Mouse (Mus musculus) erythroid progenitor cell, adult 5-6 weeks (primary cell): ENCODE measurements around the gene Mllt6. TPM values are rescaled to one million over a fixed set of nuclear protein-coding genes. Genes with fewer than 3 reads are reported as not detected.
A peak's percentile ranks its signal among the peaks of the same experiment; 100 is the strongest.
"Not testable (repeated sequence)": the region's sequence is repeated elsewhere in the genome, so short reads cannot be mapped to it uniquely, and the experiment has no call there.

Source experiments
- ATAC-seq: replicated peaks from 2 replicates; pipeline ENCODE4 v1.8.0; 2016; ENCODE audit warnings: moderate number of reproducible peaks, mild to moderate bottlenecking, moderate TSS enrichment, inconsistent platforms; ENCODE audit not compliant: poor library complexity, low FRiP score, severe bottlenecking
- total RNA-seq, 2 experiments: library from RNA; stranded (forward) in 1 of 2; stranded (reverse) in 1 of 2; fragments of 150-400 nt in 1 of 2; fragments of 186-747, 209-891 nt in 1 of 2; gene quantifications; 2 replicates each; pipeline versions ENCODE4 v1.2.3 to v1.2.4; 2015 to 2017; ENCODE audit warnings: low replicate concordance in 2 of 2

Gene Mllt6
- total RNA-seq (2015; ENCODE audit: low replicate concordance) (2.1 and 9.7 TPM in 2 replicates), total RNA-seq (2017; ENCODE audit: low replicate concordance) (1.3 and 3.9 TPM in 2 replicates)

GRCm38 (mm10) chr11:97662893-97663527 lies at the start of gene Mllt6:
Mllt6 (plus strand) TSS chr11:97663414.
- ATAC-seq = no peak

- no peak for ATAC-seq
Observed at GRCm38 (mm10) chr11:97615276-97615675, 47.9 kb upstream of the Mllt6 start.

DNA sequence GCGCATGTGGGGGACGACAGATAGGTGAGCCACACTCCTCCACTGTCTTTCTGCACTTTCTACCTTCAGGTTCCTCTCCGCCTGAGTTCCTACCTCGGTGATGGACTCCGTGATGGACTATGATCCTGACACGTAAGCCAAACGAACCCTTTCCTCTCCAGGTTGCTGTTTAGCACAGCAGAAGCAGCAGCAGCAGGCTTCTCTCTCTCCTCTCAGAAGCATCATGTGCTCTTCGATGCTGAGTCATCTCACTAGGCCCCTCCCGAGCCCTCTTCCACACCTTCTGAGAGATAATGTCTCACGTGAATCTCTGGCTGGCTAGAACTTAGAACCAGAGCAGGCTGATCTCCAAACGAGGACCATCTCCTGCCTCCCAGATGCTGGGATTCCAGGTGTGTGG lies 44.8 kb upstream of the Mllt6 start:
- ATAC-seq = no peak

DNA sequence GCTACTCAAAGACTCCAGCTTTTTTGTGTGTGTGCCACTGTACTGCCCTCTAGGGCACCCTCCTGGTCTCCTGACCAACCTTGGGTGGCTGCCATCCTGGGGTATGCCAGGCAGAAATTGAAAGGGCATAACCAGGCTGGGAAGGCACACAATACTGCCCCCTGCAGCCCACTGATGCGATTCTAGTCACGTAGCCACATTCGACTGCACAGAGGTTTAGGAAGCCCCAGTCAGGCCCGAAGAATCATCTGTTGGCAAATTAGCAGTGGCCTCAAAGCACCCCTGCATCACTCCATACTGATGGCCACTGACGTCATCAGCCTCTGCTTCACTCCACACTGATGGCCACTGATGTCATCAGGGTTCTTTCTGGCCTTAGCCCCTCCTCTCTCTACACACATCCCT lies 43.8 kb upstream of the Mllt6 start:
- ATAC-seq = no peak

GRCm38 (mm10) chr11:97622440-97622839 lies 40.8 kb upstream of the Mllt6 start:
- ATAC-seq = no peak

GRCm38 (mm10) chr11:97623166-97623565 lies 40.0 kb upstream of the Mllt6 start:
- ATAC-seq = no peak

- no peak for ATAC-seq
Observed at GRCm38 (mm10) chr11:97625551-97625950, 37.7 kb upstream of the Mllt6 start.

DNA sequence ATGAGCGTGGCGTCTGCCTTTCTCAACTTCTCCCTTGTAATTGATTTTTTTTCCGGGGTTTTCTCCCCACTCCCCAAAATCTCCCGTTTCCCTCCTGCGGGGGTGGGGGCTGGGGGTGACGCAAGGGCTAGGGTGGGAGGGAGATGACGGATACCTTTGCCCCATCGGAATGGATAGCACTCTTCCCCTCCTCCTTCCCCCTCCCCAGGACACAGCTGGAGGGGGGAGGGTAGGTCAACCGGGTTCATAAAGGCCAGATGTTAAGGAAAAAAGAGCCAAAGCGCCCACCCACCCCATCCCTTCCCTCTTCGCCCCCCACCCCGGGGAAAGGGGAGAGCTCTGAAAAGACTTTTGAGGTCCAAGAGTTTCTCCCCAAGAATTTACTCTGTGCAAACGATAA lies 36.8 kb upstream of the Mllt6 start:
- ATAC-seq = no peak

DNA sequence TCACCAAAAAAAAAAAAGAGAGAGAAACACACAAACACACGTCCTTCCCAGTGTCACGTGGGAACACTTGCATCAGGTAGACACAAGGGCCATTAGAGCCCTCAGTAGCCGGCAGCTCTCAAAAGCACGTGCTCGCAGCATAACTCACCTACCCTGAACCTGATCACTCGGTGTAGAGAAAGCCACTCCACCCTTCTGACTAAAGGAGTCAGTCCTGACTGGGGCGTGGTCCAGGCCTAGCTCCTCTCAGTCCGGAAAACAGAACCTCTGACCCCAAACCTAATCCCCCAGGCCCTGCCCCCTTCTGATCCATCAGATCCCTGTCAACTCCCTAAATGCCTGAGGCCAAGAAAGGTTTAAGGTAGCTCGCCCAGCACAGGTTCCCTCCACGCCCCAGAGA lies 36.4 kb upstream of the Mllt6 start:
- no peak for ATAC-seq

GRCm38 (mm10) chr11:97627556-97628302 lies 35.5 kb upstream of the Mllt6 start:
- no peak for ATAC-seq

DNA sequence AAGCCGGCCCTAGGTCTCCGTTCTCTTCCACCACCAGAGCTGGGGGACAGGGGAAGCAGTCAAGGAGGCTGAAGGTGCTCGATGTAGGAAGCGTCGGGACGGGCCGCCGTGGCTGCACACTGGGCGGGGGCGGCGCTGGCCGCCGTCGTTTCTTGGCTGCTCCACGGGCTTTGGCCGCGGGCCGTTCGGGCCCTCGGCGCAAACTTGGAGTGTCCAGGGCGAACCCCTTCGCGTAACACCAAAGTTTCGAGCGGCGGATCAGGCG lies 35.0 kb upstream of the Mllt6 start:
- no peak for ATAC-seq

DNA sequence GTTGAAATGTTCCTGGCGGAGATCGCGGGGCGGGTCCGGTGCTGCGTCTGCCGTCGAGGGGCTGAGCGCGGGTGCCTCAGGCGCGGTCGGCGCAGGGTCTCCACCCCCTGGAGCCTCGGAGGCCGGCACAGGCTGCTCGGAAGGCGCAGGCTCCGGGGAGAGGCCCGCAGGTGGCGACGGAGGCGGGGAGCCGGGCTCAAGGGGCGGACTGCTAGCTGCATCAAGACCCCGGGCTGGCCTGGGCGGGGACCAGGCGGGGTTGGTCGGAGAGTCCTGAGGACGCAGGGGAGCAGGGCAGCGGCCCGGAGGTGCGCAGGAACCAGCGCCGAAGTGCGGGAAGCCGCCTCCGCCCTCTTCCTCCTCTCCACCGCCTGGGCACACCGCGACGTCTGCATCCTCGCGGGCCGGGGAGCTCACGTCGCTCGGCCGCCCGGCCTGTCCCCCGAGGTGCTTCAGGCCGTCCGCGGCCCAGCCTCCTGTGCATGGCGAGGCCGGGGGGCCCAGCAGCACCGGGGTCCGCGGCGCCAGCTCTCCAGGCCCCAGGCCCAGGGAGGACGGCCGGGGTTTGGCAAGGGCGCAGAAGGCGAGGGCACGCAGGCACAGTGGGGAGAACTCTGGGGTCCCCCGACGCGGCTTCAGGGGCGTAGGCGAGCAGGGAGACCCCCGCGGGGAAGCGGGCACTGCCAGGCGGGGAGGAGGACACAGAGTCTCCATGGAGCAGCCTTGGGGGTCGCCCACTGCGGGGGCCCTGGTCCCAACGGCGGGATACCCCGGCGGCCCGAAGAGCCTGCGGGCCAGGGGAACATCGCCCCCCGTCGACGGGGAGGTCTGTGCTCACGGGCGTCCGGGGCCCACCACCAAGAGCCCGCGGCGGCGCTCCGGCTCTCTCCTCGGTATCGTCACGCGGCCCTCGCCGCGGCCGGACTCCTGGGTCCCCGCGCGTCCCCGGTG lies 34.4 kb upstream of the Mllt6 start:
- no peak for ATAC-seq

DNA sequence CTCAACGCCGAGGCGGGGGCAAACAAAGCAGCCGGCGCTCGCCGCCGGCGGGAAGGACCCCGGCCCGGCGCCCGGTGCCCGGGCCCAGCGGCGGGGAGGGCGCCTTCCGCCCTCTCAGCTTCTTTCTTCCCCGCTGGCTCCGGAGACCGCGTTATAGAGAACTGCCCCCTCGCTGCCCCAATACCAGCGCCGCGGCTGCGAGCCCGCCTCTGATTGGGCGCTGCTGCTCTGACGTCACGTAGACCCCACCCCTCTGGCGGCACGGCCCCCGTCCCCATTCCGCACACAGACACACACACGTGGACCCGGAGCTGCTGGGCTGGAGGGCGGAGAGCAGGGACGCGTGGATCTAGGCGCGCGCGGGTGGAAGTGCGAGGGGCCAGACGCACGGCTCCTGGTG lies 33.6 kb upstream of the Mllt6 start, which contains the start of gene Epop:
Gene Epop (minus strand): TSS at position 127 of the 400 bp plus-strand sequence.
- ATAC-seq = no peak

GRCm38 (mm10) chr11:97631046-97631445 lies 32.2 kb upstream of the Mllt6 start:
- ATAC-seq = no peak

DNA sequence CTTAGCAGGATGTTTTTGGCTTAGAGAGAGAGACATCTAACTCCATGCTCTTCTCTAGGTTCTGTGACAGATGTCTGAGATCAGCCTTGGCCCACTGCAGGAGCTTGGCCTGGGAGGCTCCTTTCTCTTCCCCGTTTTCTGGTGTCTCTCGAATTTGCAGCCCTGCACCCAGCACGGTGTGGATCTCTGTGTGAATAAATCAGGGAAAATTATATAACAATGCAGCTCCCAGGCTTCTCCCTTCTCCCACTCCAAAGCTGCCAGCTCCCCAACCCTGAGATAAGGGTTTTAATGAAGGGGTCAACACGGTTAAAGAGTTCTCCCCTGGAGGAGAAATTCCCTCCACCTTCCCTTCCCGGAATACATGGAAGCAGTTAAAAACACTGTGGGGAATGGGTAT lies 31.7 kb upstream of the Mllt6 start:
- ATAC-seq = no peak

- ATAC-seq = peak; percentile 60
Observed at GRCm38 (mm10) chr11:97631938-97632337, 31.3 kb upstream of the Mllt6 start.

DNA sequence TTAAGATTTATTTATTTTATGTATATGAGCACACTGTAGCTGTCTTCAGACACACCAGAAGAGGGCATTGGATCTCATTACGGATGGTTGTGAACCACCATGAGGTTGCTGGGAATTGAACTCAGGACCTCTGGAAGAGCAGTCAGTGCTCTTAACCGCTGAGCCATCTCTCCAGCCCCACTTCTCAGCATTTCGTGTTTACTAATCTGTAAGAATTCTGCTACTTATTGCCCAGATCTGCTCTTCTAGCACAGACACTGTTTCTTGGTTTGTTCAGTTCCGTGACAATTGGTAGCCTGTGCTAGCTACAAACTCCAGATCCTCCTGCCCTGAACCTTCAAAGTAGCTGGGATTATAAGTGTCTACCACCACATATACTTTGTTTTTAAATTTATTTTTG lies 30.8 kb upstream of the Mllt6 start:
- not testable (repeated sequence) for ATAC-seq

DNA sequence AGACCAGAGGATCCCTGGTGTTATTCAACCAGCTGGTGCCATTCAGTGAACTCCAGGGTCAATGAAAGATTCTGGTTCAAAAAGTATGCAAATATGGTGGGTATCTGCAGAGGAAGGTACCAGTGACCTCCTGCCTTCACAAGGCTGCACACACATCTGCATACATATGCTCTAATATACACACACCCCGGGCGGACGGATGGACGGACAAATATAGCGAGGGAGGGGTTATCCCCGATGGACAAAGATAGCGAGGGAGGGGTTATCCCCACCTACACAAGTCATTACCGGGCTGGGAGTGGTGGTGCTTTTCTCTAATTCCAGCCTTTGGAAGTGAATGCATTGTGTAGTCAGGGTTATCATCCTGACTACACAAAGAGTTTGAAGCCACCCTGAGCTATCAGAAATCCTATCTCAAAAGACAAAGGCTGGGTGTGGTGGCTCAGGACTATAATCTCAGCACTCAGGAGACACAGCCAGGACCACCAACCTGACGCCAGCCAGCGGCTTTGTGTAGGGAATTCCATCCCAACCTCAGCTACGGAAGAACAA lies 27.7 kb upstream of the Mllt6 start:
- no peak for ATAC-seq

- no peak for ATAC-seq
Observed at GRCm38 (mm10) chr11:97641668-97642067, 21.5 kb upstream of the Mllt6 start.

GRCm38 (mm10) chr11:97642746-97643145 lies 20.5 kb upstream of the Mllt6 start:
- no peak for ATAC-seq
